Mouse (Mus musculus) liver, embryonic 16.5 days (tissue): ENCODE data around the gene Olfr437. TPM values are rescaled to one million over a fixed set of nuclear protein-coding genes. Genes with fewer than 3 reads are reported as not detected.
"Not testable (repeated sequence)": the region's sequence is repeated elsewhere in the genome, so short reads cannot be mapped to it uniquely, and the experiment has no call there.

Experiments
- ATAC-seq: fragments of 200-750 bp; cut with Nextera tagmentation; 2 replicates; pipeline ENCODE4 v1.8.0; 2017; ENCODE audit warnings: low read depth, mild to moderate bottlenecking, moderate number of reproducible peaks, moderate library complexity
- H3K27ac ChIP-seq: fragments of 300-500 bp; sonication (generic); 2 replicates; pipeline ENCODE4 v1.5.1; 2014; ENCODE audit warnings: mild to moderate bottlenecking, low read length
- H3K27me3 ChIP-seq: fragments of 300-500 bp; sonication (generic); 2 replicates; pipeline ENCODE4 v1.6.1; 2014; ENCODE audit warnings: low read depth, low read length, mixed read lengths; ENCODE audit not compliant: control insufficient read depth, insufficient read depth
- H3K36me3 ChIP-seq: fragments of 300-500 bp; sonication (generic); 2 replicates; pipeline ENCODE4 v1.6.1; 2014; ENCODE audit warnings: mild to moderate bottlenecking; ENCODE audit not compliant: control insufficient read depth, insufficient read depth
- H3K4me1 ChIP-seq: fragments of 300-500 bp; sonication (generic); 2 replicates; pipeline ENCODE4 v1.6.1; 2014; ENCODE audit warnings: low read depth, low read length, mixed read lengths; ENCODE audit not compliant: control insufficient read depth
- H3K4me2 ChIP-seq: fragments of 300-500 bp; sonication (generic); 2 replicates; pipeline ENCODE4 v1.6.1; 2014; ENCODE audit warnings: low read depth, low read length, mixed read lengths
- H3K4me3 ChIP-seq: fragments of 300-500 bp; sonication (generic); 2 replicates; pipeline ENCODE4 v1.5.1; 2014; ENCODE audit warnings: low read depth, mild to moderate bottlenecking, low read length
- H3K9ac ChIP-seq: fragments of 300-500 bp; sonication (generic); 2 replicates; pipeline ENCODE4 v1.6.1; 2014; ENCODE audit warnings: low read depth, low read length
- H3K9me3 ChIP-seq: fragments of 300-500 bp; sonication (generic); replicated peaks from 2 replicates; pipeline ENCODE4 v1.6.1; 2016; ENCODE audit warnings: low read length; ENCODE audit not compliant: control insufficient read depth
- WGBS: fragments of 180-500 bp; shearing (Covaris S2); extraction: QIAGEN DNeasy Blood & Tissue Kit; methylation state at CpG from one replicate; pipeline ENCODE4 v1.1.7; 2014; ENCODE audit not compliant: insufficient replicate concordance; 5-methylcytosine and 5-hydroxymethylcytosine counted together
- polyA plus RNA-seq: library from polyadenylated mRNA; unstranded; fragments of >200 nt; fragmentation: Nextera tagmentation; extraction: Ambion mirVana; gene quantifications from 2 replicates; pipeline ENCODE4 v1.2.1, GENCODE M21; 2015

Gene Olfr437
- polyA plus RNA-seq, result not detected in 2 replicates

GRCm38 (mm10) chr6:43162982-43163381 is at the start of gene Olfr437:
TSS of gene Olfr437 (plus strand) at chr6:43163282.
- H3K4me1 ChIP-seq, result no peaks in the 10 kb centered on the region
- no peak for ATAC-seq
- H3K9me3 ChIP-seq, result no peaks in the 10 kb centered on the region
- H3K36me3 ChIP-seq, result no peaks in the 10 kb centered on the region
- H3K4me3 ChIP-seq, result no peak within 1 kb of the TSS
- H3K27me3 ChIP-seq, result no peaks in the 10 kb centered on the region
- no peak within 1 kb of the TSS for H3K4me2 ChIP-seq
- 43% methylated on average over 3 of the region's 3 CpGs for WGBS
- H3K9ac ChIP-seq, result no peak within 1 kb of the TSS
- H3K27ac ChIP-seq, result no peak within 1 kb of the TSS

- not testable (repeated sequence) for H3K27me3 ChIP-seq, H3K27ac ChIP-seq, H3K4me3 ChIP-seq, H3K36me3 ChIP-seq, H3K9ac ChIP-seq, H3K9me3 ChIP-seq, H3K4me2 ChIP-seq, ATAC-seq, H3K4me1 ChIP-seq
- WGBS, result 56% methylated on average over 2 of the region's 2 CpGs
These were observed 16.8 kb upstream of the Olfr437 start, which contains the start of gene Olfr237-ps1 for GRCm38 (mm10) chr6:43146267-43146666. TSS of gene Olfr237-ps1 (plus strand) at chr6:43146567.

DNA sequence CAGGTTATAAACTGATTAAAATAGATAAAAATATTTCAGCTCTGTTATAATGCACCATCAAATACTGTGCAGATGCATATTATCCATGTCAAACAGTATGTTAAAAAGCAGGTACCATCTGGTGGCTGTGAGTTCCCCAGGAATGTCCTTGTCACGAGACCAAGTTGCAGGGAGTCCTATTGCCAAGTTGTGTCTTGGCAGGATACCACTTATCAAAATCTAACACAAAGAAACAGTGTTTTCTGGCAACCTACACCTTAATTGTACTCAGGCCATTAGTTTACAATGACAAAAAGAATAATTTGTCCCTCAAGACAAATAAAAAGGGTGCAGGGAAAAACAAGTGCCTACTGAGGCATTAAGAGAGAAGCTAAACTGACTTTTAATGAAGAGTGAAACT is 3.6 kb upstream of the Olfr437 start:
- ATAC-seq, result no peak
- H3K4me1 ChIP-seq, result no peaks in the 10 kb centered on the region
- no peak overlapping the region for H3K4me3 ChIP-seq
- no peak overlapping the region for H3K27ac ChIP-seq
- no peaks in the 10 kb centered on the region for H3K36me3 ChIP-seq
- no peak overlapping the region for H3K4me2 ChIP-seq
- no peak overlapping the region for H3K9ac ChIP-seq
- no peaks in the 10 kb centered on the region for H3K9me3 ChIP-seq
- no peaks in the 10 kb centered on the region for H3K27me3 ChIP-seq
- WGBS, result 37% methylated on average over 1 of the region's 1 CpGs

GRCm38 (mm10) chr6:43167246-43167645 is 4.2 kb downstream of the Olfr437 start:
- ATAC-seq, result no peak
- H3K4me1 ChIP-seq, result no peaks in the 10 kb centered on the region
- H3K27ac ChIP-seq, result no peak overlapping the region
- no peaks in the 10 kb centered on the region for H3K27me3 ChIP-seq
- H3K9ac ChIP-seq, result no peak overlapping the region
- no peak overlapping the region for H3K4me3 ChIP-seq
- H3K9me3 ChIP-seq, result no peaks in the 10 kb centered on the region
- WGBS, result 80% methylated on average over 4 of the region's 4 CpGs
- no peaks in the 10 kb centered on the region for H3K36me3 ChIP-seq
- H3K4me2 ChIP-seq, result no peak overlapping the region

DNA sequence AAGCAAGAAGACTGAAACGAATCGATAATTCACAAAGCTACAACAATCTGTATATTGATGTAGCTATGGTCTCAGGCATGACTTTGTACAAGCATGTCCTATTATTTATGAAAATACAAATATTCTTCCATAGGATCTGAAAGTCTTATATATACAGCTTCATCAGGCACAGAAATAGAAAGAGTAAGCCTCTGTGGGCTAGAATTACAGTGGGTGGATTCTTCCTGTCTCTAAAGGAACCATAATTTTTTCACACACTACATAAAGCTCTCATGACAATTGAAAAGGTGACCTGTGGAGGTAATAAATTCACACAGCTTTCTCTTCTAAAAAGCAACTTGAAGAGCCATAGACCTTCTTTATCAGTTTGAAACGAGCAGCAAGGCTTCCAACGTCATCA is 8.8 kb downstream of the Olfr437 start, which contains the start of gene Olfr13:
TSS of gene Olfr13 (plus strand) at position 301 of the 400 bp plus-strand sequence.
- H3K4me2 ChIP-seq, result no peak within 1 kb of the TSS
- H3K9ac ChIP-seq, result no peak within 1 kb of the TSS
- no peak within 1 kb of the TSS for H3K27ac ChIP-seq
- no peaks in the 10 kb centered on the region for H3K4me1 ChIP-seq
- no peaks in the 10 kb centered on the region for H3K36me3 ChIP-seq
- no peak for ATAC-seq
- 54% methylated on average over 4 of the region's 4 CpGs for WGBS
- H3K27me3 ChIP-seq, result no peaks in the 10 kb centered on the region
- H3K4me3 ChIP-seq, result no peak within 1 kb of the TSS
- H3K9me3 ChIP-seq, result no peaks in the 10 kb centered on the region

GRCm38 (mm10) chr6:43178129-43178528 is 15.0 kb downstream of the Olfr437 start:
- 36% methylated on average over 1 of the region's 1 CpGs for WGBS
- H3K4me3 ChIP-seq, result no peak overlapping the region
- no peak overlapping the region for H3K27ac ChIP-seq
- no peaks in the 10 kb centered on the region for H3K36me3 ChIP-seq
- H3K27me3 ChIP-seq, result no peaks in the 10 kb centered on the region
- no peaks in the 10 kb centered on the region for H3K4me1 ChIP-seq
- H3K9ac ChIP-seq, result no peak overlapping the region
- no peak for ATAC-seq
- H3K9me3 ChIP-seq, result no peaks in the 10 kb centered on the region
- H3K4me2 ChIP-seq, result no peak overlapping the region

DNA sequence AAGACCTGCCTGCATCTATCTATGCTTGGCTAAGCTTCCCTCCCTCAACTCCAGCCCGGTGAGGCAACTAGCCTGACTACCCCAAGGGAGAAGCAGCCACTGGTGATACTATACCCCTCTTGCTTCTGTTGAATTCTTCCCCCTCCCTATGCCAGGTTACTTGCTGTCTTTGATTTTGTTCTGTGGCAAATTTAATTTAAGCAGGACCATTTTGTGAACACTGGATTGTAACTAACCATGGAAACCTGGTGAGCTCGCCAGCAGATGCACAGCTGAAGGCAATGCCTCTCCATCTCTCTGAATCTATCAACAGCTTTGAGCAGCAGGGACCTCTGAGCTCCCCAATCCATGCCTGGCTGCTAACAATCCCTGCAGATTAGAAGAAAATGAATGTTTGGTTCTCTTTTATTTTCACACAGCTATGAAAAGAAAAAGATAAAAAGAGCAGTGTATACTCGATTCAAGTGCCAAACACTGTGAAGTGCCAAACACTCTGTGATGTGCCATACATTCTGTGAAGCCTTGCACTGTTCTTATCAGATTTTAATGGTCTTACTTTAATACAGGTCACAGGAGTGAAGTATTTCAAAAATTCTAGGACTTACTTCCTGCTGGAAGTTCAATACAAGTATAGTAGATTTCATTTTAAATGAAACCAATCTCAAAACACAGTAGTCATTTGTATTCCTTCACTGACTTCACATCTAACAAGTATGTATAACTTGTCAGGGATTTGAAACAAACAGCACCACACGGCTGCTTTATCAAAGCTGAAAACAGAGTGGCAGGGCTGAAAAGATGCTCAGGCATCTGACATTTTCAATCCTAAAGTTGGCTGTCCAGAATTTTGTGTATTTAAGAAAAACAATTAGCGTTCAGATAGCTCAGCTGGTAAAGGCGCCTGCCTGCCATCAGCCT is 15.8 kb downstream of the Olfr437 start:
- no peak for ATAC-seq
- H3K9ac ChIP-seq, result no peak overlapping the region
- no peak overlapping the region for H3K4me3 ChIP-seq
- WGBS, result 47% methylated on average over 6 of the region's 6 CpGs
- H3K4me2 ChIP-seq, result no peak overlapping the region
- no peaks in the 10 kb centered on the region for H3K9me3 ChIP-seq
- H3K27me3 ChIP-seq, result no peaks in the 10 kb centered on the region
- H3K36me3 ChIP-seq, result no peaks in the 10 kb centered on the region
- H3K27ac ChIP-seq, result no peak overlapping the region
- no peaks in the 10 kb centered on the region for H3K4me1 ChIP-seq

GRCm38 (mm10) chr6:43190986-43191385 is 27.9 kb downstream of the Olfr437 start:
- H3K4me2 ChIP-seq, result no peak overlapping the region
- no peaks in the 10 kb centered on the region for H3K27me3 ChIP-seq
- no peaks in the 10 kb centered on the region for H3K36me3 ChIP-seq
- no peaks in the 10 kb centered on the region for H3K9me3 ChIP-seq
- ATAC-seq, result no peak
- no peak overlapping the region for H3K9ac ChIP-seq
- H3K4me3 ChIP-seq, result no peak overlapping the region
- 52% methylated on average over 3 of the region's 3 CpGs for WGBS
- no peak overlapping the region for H3K27ac ChIP-seq
- H3K4me1 ChIP-seq, result no peaks in the 10 kb centered on the region

- Histone ChIP-seq H3K9ac (no peak within 1 kb of the TSS), H3K27me3 (no peaks in the 10 kb centered on the region), H3K4me1 (no peaks in the 10 kb centered on the region), H3K4me2 (no peak within 1 kb of the TSS), H3K27ac (no peak within 1 kb of the TSS), H3K4me3 (no peak within 1 kb of the TSS), H3K9me3 (no peaks in the 10 kb centered on the region), H3K36me3 (no peaks in the 10 kb centered on the region)
- no peak for ATAC-seq
These were observed 33.7 kb downstream of the Olfr437 start, which contains the start of gene Olfr435 for GRCm38 (mm10) chr6:43196781-43197180. TSS of gene Olfr435 (plus strand) at chr6:43197146.
